Mouse (Mus musculus): ENCODE results near the gene Il9r. TPM values are rescaled to one million over a fixed set of nuclear protein-coding genes. Genes with fewer than 3 reads are reported as not detected.

Gene Il9r
- total RNA-seq (2014; rRNA removed) = not detected in 2 replicates
- not detected in 2 replicates for polyA plus RNA-seq (2015; fragmentation: Nextera tagmentation; extraction: Ambion mirVana)

GRCm38 (mm10) chr11:32200075-32200601, at the start of gene Il9r:
Il9r (minus strand) TSS chr11:32200279.
- no peak for ATAC-seq
- TF ChIP-seq CTCF (IDR thresholded peaks at IDR 0.05; ENCODE audit: low read depth) = 0 out of 2 replicates have a peak, but pooled peaks have one; percentile 5

GRCm38 (mm10) chr11:32248350-32248749, 48.3 kb upstream of the Il9r start:
- H3K4me2 ChIP-seq (ENCODE audit: low read depth, low read length) = no peak overlapping the region
- ATAC-seq (no peak), DNase-seq (ENCODE audit: low spot score) (no peak)
- no peak for TF ChIP-seq CTCF (IDR thresholded peaks at IDR 0.05; ENCODE audit: low read depth)
- H3K27me3 ChIP-seq (ENCODE audit: insufficient read depth, low read length) = no peaks in the 10 kb centered on the region
- H3K27ac ChIP-seq = no peak overlapping the region
- WGBS = 81% methylated on average over 3 of the region's 3 CpGs
- no peak overlapping the region for H3K9ac ChIP-seq (replicated peaks; ENCODE audit: low read length)
- no peaks in the 10 kb centered on the region for H3K9me3 ChIP-seq (ENCODE audit: low read length)
- no peaks in the 10 kb centered on the region for H3K4me1 ChIP-seq (ENCODE audit: insufficient read depth, low read length)
- H3K4me3 ChIP-seq (ENCODE audit: low read length) = no peak overlapping the region
- H3K36me3 ChIP-seq (ENCODE audit: insufficient read depth, low read length) = peaks cover 42% of the 10 kb centered on the region

More at GRCm38 (mm10) chr11:32200075-32200601, at the start of gene Il9r:
- no peak within 1 kb of the TSS for H3K27ac ChIP-seq
- H3K9ac ChIP-seq (replicated peaks; ENCODE audit: low read length) = no peak within 1 kb of the TSS
- H3K27me3 ChIP-seq (ENCODE audit: insufficient read depth, low read length) = no peaks in the 10 kb centered on the region
- DNase-seq (ENCODE audit: low spot score) = no peak
- H3K4me1 ChIP-seq (ENCODE audit: insufficient read depth, low read length) = no peaks in the 10 kb centered on the region
- WGBS = 80% methylated on average over 10 of the region's 10 CpGs
- H3K4me2 ChIP-seq (ENCODE audit: low read depth, low read length) = no peak within 1 kb of the TSS
- no peaks in the 10 kb centered on the region for H3K36me3 ChIP-seq (ENCODE audit: insufficient read depth, low read length)
- H3K9me3 ChIP-seq (ENCODE audit: low read length) = no peaks in the 10 kb centered on the region
- no peak within 1 kb of the TSS for H3K4me3 ChIP-seq (ENCODE audit: low read length)

DNA sequence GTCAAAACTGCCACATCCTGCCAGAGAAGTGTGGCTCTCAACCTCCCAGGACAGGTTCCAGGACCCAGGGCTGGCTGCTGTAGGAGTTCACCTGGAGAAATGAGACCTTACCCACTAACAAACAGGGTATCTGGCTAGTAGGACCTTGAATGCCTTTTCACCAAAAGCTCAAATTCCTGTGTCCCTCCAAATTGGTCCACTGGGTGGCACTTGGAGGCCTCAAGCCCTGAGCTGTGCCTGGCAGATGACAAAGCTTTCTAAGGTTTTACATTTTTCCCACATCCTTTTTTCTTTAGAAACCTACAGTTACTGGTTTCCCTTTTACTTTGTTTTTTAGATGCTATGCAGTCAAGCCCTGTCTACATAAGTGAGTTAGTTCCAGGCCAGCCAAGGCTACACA, 47.0 kb upstream of the Il9r start:
- H3K36me3 ChIP-seq (ENCODE audit: insufficient read depth, low read length) = peaks cover 35% of the 10 kb centered on the region
- peak; percentile 55 for TF ChIP-seq CTCF (IDR thresholded peaks at IDR 0.05; ENCODE audit: low read depth)
- no peaks in the 10 kb centered on the region for H3K27me3 ChIP-seq (ENCODE audit: insufficient read depth, low read length)
- H3K9me3 ChIP-seq (ENCODE audit: low read length) = no peaks in the 10 kb centered on the region
- DNase-seq (ENCODE audit: low spot score) (peak; percentile 28), ATAC-seq (no peak)
- no peaks in the 10 kb centered on the region for H3K4me1 ChIP-seq (ENCODE audit: insufficient read depth, low read length)
- no peak overlapping the region for H3K9ac ChIP-seq (replicated peaks; ENCODE audit: low read length)
- no peak overlapping the region for H3K4me2 ChIP-seq (ENCODE audit: low read depth, low read length)
- no peak overlapping the region for H3K27ac ChIP-seq
- no peak overlapping the region for H3K4me3 ChIP-seq (ENCODE audit: low read length)

DNA sequence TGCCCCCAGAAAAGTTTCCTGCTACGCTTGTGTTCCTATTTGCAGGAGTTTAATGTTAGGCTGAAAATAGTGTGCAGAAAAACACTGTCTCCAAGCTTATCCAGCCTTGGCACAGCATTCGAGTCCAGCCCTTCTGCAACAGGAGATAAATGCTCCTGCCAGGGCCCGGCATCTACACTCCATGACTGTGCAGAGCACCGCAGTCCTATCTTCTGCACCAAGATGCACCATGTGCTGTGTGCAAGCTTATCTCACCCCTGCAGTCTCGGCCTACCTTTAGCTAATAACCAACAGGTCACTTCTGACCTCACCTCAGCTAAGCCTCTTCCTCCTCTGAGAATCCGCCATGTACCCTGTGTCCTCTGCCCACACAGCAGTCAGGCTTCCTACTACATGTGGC, 45.5 kb upstream of the Il9r start:
- H3K27ac ChIP-seq = no peak overlapping the region
- H3K4me3 ChIP-seq (ENCODE audit: low read length) = no peak overlapping the region
- no peak for TF ChIP-seq CTCF (IDR thresholded peaks at IDR 0.05; ENCODE audit: low read depth)
- no peak overlapping the region for H3K9ac ChIP-seq (replicated peaks; ENCODE audit: low read length)
- H3K36me3 ChIP-seq (ENCODE audit: insufficient read depth, low read length) = peaks cover 35% of the 10 kb centered on the region
- no peak overlapping the region for H3K4me2 ChIP-seq (ENCODE audit: low read depth, low read length)
- H3K27me3 ChIP-seq (ENCODE audit: insufficient read depth, low read length) = no peaks in the 10 kb centered on the region
- no peak for DNase-seq (ENCODE audit: low spot score)
- 91% methylated on average over 6 of the region's 6 CpGs for WGBS
- no peaks in the 10 kb centered on the region for H3K9me3 ChIP-seq (ENCODE audit: low read length)
- no peak for ATAC-seq
- H3K4me1 ChIP-seq (ENCODE audit: insufficient read depth, low read length) = no peaks in the 10 kb centered on the region

GRCm38 (mm10) chr11:32244617-32245016, 44.5 kb upstream of the Il9r start:
- 89% methylated on average over 1 of the region's 1 CpGs for WGBS
- H3K4me1 ChIP-seq (ENCODE audit: insufficient read depth, low read length) = no peaks in the 10 kb centered on the region
- no peaks in the 10 kb centered on the region for H3K9me3 ChIP-seq (ENCODE audit: low read length)
- no peak overlapping the region for H3K27ac ChIP-seq
- H3K4me2 ChIP-seq (ENCODE audit: low read depth, low read length) = no peak overlapping the region
- H3K4me3 ChIP-seq (ENCODE audit: low read length) = no peak overlapping the region
- no peak for TF ChIP-seq CTCF (IDR thresholded peaks at IDR 0.05; ENCODE audit: low read depth)
- H3K27me3 ChIP-seq (ENCODE audit: insufficient read depth, low read length) = no peaks in the 10 kb centered on the region
- no peak overlapping the region for H3K9ac ChIP-seq (replicated peaks; ENCODE audit: low read length)
- DNase-seq (ENCODE audit: low spot score) (no peak), ATAC-seq (no peak)
- peaks cover 33% of the 10 kb centered on the region for H3K36me3 ChIP-seq (ENCODE audit: insufficient read depth, low read length)

- 60% methylated on average over 3 of the region's 3 CpGs for WGBS
- no peaks in the 10 kb centered on the region for H3K9me3 ChIP-seq (ENCODE audit: low read length)
- no peak overlapping the region for H3K4me2 ChIP-seq (ENCODE audit: low read depth, low read length)
- H3K27me3 ChIP-seq (ENCODE audit: insufficient read depth, low read length) = no peaks in the 10 kb centered on the region
- no peak overlapping the region for H3K9ac ChIP-seq (replicated peaks; ENCODE audit: low read length)
- no peak overlapping the region for H3K4me3 ChIP-seq (ENCODE audit: low read length)
- ATAC-seq (no peak), DNase-seq (ENCODE audit: low spot score) (no peak)
- no peak for TF ChIP-seq CTCF (IDR thresholded peaks at IDR 0.05; ENCODE audit: low read depth)
- peaks cover 30% of the 10 kb centered on the region for H3K36me3 ChIP-seq (ENCODE audit: insufficient read depth, low read length)
- H3K27ac ChIP-seq = no peak overlapping the region
- no peaks in the 10 kb centered on the region for H3K4me1 ChIP-seq (ENCODE audit: insufficient read depth, low read length)
These were observed 44.0 kb upstream of the Il9r start for GRCm38 (mm10) chr11:32244064-32244463.

DNA sequence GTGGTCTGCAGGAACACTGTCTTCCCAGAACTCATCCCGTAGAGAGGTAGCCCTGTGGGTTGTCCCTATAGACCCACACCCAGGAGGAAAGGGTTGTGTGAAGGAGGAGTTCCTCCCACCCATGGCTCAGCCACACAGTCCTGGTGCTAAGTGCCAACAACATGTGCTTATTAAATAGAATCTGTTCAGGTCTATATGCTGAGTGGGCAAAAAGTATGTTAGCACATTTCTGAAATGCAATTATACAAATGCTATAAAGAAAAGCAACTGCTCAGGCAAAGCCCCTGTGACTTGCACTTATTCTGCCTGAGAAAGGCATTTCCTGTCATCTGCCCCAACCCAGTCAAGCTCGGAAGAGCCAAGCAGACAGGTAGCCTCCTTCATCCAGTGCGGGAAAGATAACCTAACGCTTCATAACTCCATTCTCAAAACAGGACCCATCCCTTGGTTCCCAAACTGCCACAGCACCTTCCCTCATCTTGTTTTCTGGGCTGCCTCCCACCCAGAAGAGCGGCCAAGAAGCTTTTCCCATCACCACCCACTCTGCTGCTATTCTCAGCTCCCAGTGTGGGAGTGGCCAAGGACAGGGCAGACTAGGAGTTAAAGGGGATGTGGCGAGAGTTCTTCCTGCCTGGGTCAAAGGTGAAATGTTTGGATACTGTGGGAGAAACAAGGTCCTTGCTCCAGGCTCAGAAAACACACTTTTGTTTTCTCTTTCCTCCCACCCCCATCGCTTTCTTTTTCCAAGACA, 43.3 kb upstream of the Il9r start:
- H3K4me2 ChIP-seq (ENCODE audit: low read depth, low read length) = no peak overlapping the region
- peaks cover 28% of the 10 kb centered on the region for H3K36me3 ChIP-seq (ENCODE audit: insufficient read depth, low read length)
- no peak overlapping the region for H3K4me3 ChIP-seq (ENCODE audit: low read length)
- H3K9me3 ChIP-seq (ENCODE audit: low read length) = no peaks in the 10 kb centered on the region
- WGBS = 69% methylated on average over 7 of the region's 7 CpGs
- H3K27me3 ChIP-seq (ENCODE audit: insufficient read depth, low read length) = no peaks in the 10 kb centered on the region
- no peaks in the 10 kb centered on the region for H3K4me1 ChIP-seq (ENCODE audit: insufficient read depth, low read length)
- no peak overlapping the region for H3K9ac ChIP-seq (replicated peaks; ENCODE audit: low read length)
- no peak for DNase-seq (ENCODE audit: low spot score)
- no peak for ATAC-seq
- TF ChIP-seq CTCF (IDR thresholded peaks at IDR 0.05; ENCODE audit: low read depth) = no peak
- no peak overlapping the region for H3K27ac ChIP-seq
